Mouse (Mus musculus) hematopoietic stem cell, adult 5-6 weeks (primary cell): ENCODE data around the gene Myo5a. TPM values are rescaled to one million over a fixed set of nuclear protein-coding genes. Genes with fewer than 3 reads are reported as not detected.

Source experiments
- ATAC-seq, 2 experiments: fragments of 125-278 bp in 1 of 2; replicated peaks in 1 of 2; 2 replicates each; pipeline ENCODE4 v1.8.0; 2016 to 2017; ENCODE audit warnings: inconsistent platforms in 2 of 2, mild to moderate bottlenecking in 2 of 2, moderate number of reproducible peaks in 2 of 2, low read depth in 1 of 2, moderate TSS enrichment in 1 of 2; ENCODE audit not compliant: low FRiP score in 2 of 2, poor library complexity in 2 of 2, severe bottlenecking in 2 of 2, insufficient read depth in 1 of 2, low TSS enrichment in 1 of 2
- total RNA-seq: library from RNA; stranded (forward); fragments of 172-1452, 232-1000 nt; gene quantifications from 2 replicates; pipeline ENCODE4 v1.2.3, GENCODE M21; 2017

Gene Myo5a
- total RNA-seq, 1 experiment from 2014 or later: 137 TPM

DNA sequence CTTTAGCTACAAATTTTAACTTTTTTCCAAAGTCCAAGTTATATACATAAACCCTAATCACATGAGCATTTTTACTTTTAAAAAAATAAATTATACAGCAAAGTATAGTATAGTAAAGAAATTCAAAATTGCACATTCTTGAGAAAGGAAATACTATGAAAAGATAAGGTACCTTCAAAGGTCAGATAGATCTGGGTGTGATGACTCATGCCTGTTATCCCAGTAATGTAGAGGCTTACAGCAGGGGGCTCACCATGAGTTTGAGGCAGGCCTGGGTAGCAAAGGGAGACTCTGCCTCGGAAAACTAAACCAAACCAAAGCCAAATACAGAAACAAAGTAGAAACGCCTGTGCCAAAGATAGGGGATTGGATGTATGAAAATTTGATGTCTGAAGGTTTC is 59.7 kb downstream of the Myo5a start:
- ATAC-seq: no peak

DNA sequence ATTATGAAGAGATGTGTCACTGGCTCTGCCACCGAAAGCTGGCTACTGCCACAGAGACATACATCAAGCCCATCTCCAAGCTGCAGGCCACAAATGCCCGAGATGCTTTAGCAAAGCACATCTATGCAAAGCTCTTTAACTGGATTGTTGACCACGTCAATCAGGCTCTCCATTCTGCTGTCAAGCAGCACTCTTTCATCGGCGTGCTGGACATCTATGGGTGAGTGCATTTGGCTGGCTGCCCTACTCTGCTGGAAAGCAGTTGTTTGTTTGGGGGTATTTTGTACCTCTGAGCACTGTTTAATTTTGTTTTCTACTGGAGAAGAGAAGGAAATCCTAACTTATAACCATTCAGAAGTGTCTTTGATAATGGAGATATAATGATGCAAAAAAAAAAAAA is 76.1 kb downstream of the Myo5a start:
- no peak for ATAC-seq

DNA sequence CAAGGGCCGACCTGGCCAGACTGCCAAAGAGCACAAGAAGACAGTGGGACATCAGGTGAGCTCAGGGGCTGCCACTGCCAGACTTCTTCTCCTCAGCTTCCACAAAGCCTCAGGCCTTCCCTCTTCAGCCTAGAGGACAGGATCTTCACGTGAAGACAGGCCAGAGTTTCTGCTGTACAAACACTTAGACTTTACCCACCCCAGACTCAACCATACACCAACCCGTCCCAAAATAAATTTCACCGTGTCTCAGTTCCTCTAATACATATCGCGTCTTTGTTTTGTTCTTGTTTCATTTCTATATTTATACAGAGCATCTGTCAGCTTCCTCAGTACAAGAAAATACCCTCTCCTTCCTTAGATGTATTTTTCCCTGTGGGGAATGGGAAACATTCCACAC is 89.7 kb downstream of the Myo5a start:
- no peak for ATAC-seq

DNA sequence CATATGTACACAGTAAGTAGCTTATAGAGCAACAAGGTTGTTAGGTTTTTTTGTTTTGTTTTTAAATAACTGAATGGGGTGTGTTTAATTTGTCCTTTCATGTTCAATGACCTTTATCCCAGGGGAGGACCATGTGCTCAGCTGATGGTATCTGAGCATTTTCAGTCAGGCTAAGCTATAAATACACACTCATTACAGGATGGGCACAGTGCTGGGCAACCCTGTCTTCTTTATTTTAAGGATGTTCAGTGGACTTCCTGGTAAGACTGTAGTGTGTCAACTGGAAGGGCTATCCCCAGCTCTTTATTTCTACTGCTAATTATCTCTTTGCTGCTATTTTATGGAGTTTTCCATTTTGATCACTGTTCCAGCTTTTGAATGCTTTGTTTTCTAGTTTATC is 92.8 kb downstream of the Myo5a start:
- ATAC-seq: no peak

DNA sequence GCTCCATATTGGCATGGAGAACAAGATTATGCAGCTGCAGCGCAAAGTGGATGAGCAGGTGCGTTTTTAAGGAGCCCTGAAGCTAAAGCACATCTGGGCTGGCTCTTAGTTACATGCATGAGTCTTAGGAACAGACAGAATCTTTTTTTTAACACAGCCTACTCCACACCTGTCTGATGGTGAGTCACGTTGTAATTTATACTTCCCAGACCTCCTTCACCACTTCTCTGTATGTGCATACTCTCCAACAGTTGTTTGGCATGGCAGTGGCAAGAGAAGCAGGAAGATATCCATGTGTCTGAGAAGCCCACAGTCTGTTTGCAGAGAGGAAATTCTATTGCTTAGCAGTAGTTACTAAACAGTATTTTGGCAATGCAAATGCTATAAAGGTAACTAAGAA is 100.9 kb downstream of the Myo5a start:
- ATAC-seq: no peak

DNA sequence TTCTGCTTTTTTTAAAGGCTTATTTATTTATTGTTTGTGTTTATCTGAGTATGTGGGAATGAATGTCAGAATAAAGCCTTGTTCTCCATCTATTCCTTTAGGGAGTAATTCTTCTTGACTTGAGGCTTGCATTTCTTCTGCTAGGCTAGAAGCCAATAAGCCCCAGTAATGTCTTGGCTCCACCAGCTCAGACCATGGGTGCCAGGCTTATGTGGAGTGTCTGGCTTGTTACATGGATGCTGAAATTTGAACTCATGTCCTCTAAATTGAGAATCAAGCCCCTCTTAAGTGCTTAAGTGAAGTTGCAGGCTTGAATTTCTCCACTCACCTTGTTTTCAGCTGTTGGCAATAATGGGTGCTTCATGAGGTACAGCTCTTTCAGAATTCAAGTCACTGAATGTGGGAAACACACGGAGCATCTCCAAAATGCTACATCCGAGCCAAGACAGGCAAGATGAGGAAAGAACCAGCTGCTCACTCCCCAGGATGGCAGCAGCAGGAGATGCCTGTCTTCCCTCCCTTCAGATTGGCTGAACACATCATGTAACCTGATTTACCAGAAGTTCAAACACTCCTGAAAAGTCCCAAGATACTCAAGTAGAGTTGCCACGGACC is 116.9 kb downstream of the Myo5a start:
- ATAC-seq: no peak

DNA sequence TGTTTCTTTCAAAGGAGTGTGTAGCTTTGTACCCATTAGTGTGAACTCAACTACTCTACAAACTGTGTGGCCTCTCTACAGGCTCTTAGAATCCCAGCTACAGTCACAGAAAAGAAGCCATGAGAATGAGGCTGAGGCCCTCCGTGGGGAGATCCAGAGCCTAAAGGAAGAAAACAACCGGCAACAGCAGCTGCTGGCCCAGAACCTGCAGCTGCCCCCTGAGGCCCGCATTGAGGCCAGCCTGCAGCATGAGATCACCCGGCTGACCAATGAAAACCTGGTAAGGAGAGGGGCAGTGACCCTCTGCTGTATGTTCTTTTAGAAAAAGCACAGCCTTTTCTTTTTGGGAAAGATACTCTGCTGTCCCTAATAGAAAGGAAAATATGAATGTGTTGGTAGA is 123.0 kb downstream of the Myo5a start:
- ATAC-seq: no peak

DNA sequence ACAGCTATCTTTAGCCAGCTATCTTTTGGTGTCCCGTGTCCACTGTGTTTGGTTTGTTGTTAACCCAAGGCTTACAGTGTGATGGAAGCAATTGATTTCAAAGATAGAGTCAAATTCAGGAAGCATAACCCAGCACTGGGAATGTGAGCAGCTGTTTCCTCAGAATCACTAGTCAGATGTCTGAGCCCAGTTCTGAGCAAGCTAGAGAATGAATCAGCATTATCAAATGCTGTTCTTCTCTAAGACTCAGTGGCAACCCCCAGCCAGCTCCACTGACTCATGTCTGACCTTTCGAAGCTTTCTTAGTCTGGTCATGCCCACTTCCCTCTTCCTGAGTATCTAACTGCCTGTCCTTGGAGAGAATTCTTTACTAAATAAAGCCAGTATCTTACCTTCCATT is 125.5 kb downstream of the Myo5a start:
- ATAC-seq: peak; percentile 76 to 78

DNA sequence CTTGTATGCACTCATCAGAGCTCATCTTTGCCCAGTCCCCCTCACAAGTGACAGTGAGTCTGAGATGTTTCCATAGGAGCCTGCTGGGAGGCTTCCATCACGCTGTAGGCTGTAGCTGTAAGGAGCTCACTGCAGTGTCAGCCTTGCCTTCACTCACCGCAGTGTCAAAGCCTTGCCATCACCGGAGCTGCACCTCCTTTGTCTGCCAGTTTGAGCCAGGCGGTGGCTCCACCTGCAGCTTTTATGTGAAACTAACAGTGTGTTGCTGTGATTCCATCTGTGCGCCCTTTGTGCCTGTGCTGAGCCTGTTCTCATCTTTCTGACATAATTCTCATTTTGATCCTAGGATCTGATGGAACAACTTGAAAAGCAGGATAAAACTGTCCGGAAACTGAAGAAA is 126.5 kb downstream of the Myo5a start:
- no peak for ATAC-seq

DNA sequence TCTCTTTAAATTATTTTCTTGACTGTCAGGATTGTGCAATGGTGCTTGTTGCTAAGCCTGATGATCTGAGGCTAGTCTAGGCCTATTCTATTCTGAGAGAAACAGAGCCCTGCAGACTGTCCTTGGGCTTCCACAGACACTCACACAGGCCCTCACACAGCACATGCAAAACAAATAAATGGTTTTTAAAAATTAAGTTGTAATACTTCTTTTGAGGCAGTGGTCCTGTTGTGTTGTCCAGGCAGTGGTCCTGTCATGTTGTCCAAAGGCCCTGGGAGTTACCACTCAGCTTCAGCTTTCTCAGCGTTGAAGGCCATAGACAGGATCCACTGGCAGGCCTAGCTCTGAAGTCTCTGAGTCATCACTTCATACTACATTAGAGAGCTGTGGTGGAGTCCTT is 130.7 kb downstream of the Myo5a start:
- no peak for ATAC-seq

DNA sequence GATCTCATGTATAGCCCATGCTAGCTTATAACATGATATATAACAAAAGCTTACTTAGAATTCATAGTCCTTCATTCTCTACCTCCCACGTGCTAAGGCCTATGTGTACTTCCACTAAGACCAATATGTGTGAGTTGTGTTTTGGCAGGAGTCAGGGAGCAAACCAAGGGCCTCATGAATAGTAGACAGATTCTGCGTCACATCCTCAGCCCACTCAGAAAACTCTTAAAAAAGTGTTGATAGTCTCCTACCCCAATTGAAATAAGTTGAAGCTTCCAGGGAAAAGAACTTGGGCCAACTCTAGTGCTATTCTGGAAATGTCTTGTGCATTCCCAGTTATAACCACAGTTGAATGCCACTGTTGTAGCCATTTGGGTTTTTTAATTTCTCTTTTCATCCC is 131.2 kb downstream of the Myo5a start:
- ATAC-seq: no peak

DNA sequence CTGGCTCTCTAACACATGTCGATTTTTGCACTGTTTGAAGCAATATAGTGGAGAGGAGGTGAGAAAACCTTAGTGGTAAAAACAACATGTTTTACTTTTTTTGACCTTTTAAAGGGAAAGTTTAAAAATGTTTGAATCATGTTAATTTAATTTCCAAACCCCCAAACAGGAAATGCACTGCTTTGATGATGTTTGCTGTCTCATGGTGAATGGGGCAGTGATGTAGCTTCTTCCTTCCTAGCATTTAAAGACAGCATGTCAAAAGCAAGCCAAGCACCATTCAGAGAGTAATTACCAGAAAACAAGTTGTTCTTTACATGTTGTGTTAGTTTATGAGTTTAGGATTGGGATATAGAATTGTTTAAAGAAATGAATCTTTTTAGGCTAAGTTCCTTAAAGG is 138.4 kb downstream of the Myo5a start:
- ATAC-seq: no peak

DNA sequence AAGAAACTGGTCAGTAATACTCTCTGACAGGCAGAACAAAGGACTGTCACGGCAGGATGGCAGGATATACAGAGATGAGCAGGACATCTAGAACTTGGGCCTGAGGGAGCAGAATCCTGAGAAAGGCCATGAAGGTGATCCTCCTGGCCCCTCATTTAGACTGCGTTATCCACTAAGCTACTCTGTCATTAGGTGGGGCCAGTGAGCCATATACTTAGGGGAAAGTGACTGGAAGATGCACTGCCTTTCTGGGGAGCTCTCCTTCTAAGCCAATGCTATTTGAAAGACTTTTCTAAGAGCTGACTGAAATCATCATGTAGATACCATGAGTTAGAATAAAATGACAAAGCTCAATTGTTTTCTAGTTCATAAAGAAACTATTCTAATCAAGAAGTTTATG is 139.5 kb downstream of the Myo5a start:
- no peak; a peak in 1 of 4 replicates for ATAC-seq

DNA sequence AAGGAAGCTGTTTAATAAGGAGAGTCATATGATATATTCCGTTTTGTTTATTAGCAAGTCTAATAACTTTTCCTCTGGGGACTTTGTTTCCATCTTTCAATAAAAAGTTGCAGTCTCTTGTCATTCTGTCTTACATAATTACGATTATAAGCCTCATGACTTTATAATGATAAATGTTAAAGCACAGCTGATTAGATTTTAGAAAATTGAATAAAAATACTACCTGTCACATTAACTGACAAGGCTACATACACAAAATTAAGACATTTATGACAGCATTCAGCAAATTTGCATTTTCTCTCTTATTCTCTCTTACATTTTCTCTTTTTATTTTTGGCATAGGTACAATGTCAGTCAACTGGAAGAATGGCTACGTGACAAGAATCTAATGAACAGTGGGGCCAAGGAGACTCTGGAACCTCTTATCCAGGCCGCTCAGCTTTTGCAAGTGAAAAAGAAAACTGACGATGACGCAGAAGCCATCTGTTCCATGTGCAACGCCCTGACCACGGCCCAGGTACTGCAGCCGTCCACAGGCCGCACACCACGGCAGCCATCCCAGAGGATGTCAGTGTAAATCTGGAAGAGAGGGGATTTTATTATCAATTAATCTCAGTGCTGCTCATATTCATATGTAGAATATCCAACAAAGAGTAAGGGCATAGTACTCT is 144.1 kb downstream of the Myo5a start:
- ATAC-seq: no peak

DNA sequence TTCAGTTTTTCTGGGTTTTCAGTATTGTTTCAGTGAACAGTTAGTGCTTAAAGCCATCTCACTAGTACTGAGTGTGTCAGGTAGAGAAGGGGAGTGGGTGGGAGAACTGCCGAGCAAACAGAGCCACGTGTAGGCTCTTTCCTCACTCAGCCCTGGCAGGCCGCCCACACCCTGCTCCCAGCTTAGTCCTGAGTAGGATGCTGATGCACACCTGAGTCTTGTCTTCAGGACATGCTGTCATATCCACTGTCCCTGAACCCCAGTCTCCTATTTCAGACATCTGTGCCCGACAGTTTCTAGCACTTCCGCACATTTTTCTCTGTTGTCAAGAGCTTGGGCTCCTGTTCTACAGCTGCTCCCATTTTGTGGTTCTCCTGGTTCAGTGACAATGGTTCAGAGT is 149.1 kb downstream of the Myo5a start:
- ATAC-seq: no peak

DNA sequence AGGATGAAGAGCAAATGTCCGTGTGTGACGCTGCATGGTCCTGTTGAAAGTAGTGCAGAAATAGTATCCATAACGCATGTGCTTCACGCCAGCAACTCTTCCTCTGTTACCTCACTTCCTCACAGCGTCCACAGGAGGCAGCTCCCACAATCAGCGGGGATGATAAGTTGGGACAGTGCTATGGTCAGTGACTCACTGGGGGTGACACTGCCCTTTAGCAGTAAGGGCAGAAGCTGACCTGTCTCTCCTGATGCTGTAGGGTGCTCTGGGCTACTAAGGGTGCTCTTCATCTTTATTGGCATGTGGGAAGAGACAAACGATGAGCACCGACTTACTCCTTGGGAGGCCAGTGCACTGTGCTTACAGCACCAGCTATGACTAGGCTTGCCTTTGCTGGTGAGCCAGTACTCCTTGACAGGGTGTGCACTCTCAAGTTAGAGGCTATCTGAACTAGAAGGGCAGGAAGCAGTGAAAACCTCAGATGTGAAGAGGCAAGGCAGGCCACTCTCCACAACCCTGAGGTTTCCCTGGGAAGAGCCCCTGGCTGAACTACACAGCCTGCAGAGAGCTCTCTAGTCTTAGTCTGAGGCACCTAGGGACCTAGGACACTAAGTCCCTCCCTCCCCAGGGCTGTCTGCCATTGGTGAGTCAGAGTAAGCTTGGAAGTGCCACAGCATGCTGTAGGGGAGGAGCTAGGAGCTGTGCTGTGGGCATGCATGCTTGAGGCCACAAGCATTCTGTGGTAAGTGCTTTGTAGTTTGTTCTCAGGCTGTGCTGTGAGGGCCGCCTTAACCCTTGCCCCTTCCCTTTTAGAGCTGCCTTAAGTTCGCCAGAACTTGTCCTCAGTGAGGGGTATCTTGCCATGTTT is 150.8 kb downstream of the Myo5a start:
- peak; percentile 92 to 94 for ATAC-seq

DNA sequence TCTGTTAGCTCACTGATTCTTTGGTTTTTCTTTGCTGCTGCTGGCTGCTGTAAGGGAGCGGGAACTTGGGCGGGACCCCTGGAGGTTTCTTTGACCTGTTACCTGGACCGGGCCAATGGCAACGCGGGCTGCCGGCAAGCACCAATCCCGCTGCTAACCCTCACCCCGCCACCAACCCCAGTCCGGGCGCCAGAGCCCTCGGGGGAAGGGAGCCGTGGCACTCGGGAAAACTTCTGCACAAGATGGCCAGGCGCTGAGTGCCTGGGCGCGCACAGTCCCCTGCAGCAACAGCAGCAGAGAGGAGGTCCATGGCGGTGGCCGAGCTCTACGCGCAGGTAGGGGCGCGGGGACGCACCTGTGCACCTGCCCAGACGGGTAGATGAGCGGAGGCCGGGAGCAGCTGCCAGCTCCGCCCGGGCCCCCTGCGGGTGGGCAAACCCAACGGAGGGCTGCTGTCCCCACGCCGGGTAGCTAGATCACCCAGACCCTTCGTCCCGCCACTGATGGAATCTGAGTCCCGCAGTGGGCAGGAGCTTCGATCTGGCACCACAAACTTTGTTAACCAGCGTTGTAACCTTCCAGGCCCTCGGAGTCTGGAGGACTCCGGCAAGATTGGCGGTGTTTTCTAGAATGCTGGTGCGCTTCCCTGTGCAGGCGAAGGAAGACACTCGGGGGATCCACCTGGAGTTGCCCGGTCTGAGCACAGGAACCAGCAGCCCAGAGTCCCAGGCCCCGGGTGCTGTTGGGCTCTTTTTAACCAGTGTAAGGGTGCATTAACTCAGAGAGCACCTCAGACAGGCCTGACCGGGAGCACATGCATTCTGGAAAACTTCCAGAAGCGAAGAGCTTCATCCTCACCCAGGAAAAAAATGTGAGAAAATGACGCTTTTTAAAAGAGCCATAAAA is 161.3 kb downstream of the Myo5a start, which contains the start of gene Myo5c:
Myo5c (plus strand) TSS at position 180 of the 906 bp plus-strand sequence.
- ATAC-seq: peak; percentile 73 to 79
